Mouse (Mus musculus) MEL-GATA-1-ER (cell line): ENCODE measurements around the gene Cldn13.

Experiments
- DNase-seq: peaks from one replicate; pipeline ENCODE4 v3.0.0-alpha.2; 2012; ENCODE audit warnings: low read depth; ENCODE audit errors: extremely low read depth

The Cldn13 gene

DNA sequence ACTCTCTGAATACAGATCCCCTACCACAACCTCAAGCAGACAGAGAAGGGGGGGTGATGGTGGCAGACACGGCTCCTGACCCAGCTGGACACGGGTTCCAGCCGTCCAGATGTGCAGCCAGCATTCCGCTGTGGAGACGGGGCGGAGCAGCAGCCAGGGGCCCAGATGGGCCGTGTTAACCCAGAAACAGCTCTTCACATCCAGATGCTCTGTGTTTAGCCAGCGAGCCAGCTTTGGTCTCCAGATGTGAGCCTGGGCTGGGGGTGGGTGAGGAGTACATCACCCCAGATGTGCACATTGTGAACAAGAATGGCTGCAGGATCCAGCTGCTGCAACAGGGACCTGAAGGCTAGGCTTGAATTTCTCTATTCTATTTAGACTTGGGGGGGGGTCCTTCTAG, 20.0 kb downstream of the Cldn13 start:
- DNase-seq = no peak

DNA sequence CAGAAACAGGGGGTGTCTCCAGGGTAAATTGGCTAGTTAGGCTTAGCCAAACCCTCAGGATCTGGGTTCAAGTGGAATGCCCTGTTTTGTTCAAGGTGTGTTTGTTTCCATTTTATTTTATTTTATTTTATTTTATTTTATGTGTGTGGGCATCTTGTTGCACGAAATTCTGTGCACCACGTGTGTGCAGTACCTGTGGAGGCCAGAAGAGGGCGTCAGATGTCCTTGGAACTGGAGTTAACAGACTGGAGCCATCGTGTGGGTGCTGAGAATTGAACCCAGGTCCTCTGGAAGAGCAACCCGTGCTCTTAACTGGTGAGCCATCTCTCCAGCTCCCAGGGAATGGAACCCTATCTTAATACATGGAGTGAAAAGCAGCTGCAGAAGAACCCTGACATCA, 22.6 kb downstream of the Cldn13 start:
- no peak for DNase-seq

DNA sequence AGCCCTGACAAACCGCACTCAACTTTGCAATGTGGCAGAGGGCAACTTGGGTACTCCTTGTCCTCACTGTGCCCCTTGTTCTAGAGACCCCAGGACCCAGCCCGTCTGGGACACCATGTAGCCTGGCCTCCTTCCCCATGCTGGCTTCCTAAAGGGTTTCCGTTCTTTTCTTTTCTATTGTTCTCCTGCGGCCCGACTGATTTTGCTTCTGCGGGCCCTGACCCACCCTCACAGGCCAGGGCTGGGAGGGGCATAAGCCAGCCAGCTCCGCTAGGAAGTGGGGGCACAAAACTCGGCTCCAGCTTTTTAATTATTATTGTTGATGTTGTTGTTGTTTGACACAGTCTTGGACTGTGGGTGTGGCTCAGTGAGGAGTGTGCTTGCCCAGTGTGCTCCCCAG, 23.8 kb downstream of the Cldn13 start:
- no peak for DNase-seq

DNA sequence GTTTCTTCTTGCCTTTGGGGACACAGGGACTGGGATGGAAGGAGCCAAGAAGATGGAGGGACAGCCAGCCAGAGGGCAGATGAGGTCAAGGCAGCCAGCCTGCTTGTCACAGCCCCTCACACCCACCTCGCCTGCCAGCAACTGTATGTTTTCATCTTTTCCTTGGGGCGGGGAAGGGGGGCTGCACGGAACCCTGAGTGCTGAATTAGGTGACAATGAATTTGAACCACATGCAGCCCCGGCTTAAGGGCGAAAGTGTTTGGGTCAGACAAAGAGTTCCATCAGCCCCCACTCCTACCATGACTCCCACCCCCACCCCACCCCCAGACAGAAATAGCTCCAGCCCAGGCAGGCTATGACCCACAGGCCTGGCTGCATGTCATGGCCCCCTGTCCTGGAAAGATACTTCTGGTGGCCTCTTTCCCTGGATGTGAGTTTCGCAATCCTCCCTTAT, 24.7 kb downstream of the Cldn13 start:
- DNase-seq = no peak

DNA sequence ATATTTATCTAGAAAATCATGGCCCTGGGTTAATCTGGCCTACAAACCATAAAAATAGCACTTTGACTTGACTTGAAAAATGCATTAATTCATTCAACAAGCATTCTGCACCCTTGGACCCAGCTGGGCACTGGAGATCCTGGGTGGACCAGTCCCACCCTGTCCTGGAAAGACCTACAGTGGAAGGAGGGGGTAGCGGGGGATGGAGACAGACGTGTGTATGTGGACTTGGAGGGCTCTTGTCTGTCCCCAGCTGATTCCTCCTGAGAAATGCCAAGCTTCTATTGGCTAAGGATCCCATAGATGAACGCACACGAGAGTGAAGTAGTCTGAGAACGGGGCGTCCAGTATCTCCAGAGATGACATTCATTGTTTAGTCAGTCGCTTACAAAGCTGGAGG, 26.8 kb downstream of the Cldn13 start:
- DNase-seq = no peak

DNA sequence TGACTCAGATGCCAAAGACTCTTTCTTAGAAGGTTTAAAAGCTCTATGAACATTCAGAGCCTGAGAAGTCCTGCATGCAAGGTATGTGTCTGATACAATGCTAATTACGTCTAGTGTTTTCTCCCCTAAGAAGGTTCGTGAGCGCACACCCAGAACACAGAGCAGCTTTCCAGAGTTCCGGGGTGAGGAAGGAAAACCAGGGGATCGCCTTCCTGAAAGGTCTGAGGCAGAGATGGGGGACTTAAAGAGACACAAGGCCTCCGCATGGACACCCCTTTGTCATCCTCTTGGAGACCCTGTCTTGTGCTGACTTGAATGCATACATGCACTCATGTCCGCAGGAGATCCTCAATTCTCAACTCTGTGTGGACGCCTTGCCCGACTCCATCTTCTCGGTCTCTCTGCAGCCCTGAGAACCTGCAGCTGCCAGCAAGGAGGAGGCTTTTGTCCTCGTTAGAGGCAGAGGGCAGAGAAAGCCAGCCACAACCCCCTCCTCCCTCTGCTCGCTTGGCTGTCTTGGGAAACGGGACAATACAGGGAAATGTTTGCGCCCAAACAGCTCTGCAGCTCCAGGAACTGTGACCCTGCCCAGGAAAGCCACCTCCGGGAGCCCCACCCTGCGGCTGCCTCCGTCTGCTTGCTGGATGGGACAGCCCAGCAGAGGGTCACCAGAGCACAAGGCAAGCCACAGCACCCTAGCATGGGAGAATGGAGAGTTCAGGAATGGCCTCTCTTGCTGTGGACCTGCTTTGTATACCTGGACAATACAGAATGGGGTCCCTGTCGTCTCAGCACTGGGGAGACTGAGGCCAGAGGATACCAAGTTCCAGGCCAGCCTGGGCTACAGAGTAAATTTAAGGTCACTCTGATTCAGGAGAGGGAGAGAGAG, 27.6 kb downstream of the Cldn13 start:
- no peak for DNase-seq

DNA sequence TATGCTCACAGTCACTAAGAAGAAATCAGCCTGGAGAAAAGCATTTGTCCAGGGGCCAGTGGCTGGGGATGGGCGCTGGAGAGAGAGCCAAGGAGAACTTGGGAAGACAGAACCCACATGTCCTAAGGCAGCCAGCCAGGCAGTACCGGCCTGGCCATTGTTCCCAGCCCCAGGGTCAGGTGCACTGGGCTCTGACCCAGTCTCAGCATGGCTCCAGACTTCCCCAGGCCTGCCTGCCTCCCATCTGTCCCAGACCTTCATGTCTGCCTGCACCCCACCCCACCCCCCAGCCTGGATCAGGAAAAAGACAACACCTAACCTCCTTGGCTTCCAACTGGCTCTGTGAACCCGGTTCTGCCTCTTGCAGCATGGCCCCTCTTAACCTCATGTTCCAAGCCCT, 32.2 kb downstream of the Cldn13 start:
- DNase-seq = no peak

DNA sequence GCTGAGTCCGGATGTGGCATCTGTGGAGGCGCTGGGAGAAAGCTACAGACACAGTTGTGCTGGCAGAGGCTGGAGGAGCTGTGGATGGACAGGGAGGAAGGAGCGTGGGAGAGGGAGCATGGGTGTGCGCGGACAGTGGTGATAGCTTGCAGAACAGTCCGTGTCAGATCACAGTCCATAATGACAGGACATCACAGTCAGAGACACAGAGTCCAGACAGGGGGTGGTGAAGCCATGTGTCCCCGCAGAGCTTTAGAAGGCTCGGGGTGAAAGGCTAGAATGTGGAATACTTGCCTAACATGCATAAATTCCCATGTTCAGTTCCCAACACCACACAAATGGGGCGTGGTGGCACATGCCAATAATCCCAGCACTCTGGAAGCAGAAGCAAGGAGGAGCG, 38.5 kb downstream of the Cldn13 start:
- DNase-seq = no peak

DNA sequence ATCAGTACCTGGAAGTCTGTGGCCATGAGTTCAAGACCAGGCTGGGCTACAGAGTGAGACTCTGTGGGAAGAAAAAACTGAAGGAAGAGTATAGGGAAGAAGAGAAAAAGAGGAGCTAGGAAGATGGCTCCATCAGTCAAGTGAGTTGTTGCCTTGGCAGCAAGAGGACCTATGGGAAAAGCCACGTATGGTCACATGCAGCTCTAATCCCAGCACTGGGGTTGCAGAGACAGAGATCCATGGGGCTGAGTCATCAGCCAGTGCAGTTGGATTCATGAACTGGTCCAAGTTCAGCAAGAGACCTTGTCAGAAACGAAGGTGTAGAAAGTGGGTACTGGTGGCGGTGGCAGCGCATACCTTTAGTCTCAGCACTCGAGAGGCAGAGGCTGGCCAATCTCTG, 40.1 kb downstream of the Cldn13 start:
- DNase-seq = no peak

DNA sequence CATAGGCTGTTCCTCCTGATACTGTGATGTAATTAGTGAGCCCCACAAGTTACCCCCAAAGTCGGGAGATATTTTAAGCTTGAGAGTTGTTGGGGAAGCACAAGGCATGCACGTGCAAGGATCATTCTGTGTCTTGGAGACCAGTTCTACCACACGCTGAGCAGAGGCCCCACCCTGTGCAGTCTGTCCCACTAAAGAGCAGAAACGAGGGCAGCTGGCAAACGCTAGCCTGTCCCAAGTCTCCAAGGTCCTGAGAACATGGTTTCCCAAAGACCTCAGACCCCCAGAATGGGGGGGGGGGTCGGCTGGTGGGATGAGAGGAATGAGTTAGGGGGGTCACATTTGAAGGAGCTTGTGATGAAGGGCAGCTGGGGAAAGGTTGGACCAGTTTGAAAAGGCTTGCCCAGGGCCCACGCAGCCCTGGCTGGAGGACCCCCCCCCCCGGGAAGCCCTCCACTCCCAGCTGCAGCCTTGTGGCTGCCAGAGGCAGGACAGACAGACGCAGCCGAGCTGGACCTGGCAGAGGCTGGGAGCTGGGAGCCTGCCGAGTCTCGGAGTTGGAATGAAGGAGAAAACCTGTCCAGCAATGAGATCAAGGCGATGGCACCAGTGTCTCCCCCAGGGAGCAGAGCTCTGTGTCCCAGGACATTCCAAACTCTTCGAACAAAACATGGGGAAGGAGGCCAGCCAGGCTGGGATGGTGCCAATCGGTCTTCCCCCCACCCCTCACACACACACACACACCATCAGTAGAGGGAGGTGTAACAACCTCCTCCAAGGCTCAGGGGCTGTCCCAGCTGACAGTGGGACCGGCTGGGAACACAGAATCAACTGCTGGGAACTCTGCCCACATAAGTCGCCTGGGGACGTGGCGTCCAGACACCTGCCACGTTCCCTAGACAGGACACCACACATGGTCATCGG, 41.1 kb downstream of the Cldn13 start:
- no peak for DNase-seq

DNA sequence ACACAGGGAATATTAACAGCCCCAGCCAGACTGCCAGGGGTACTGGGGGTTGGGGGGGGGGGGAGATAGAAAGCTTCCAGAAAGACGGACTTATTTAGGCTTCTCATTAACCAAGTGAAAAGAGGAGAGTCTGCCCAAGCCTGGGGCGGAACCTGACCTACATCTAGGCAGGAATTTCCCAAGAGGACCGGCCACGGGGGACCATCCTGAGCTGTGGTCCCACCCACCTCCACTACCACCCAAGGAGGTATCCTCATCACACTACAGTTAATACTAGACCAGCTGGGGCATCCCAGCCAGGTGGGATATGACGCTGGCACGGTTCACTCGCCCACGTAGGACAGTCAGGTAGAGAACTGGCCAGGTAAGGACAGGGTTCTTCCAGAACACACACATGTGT, 42.3 kb downstream of the Cldn13 start:
- no peak for DNase-seq

DNA sequence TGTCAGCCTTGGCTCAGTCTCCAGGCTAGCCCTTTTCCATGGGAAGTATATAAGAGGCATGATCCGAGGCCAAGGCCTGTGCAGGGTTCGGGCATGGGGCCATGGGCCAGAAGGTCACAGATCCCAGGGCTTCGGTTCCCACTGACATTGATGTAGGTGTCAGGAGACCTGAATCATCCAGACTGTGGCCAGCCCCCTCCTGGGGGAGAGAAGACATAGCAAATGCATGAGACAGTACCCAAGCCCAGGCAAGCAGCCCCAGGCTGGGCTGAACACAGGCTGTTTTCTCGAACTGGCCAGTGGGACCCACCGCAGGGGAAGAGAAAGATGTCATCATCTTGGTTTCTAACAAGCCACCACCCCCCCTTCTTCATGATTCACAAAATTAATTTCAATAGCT, 42.7 kb downstream of the Cldn13 start:
- DNase-seq = no peak

DNA sequence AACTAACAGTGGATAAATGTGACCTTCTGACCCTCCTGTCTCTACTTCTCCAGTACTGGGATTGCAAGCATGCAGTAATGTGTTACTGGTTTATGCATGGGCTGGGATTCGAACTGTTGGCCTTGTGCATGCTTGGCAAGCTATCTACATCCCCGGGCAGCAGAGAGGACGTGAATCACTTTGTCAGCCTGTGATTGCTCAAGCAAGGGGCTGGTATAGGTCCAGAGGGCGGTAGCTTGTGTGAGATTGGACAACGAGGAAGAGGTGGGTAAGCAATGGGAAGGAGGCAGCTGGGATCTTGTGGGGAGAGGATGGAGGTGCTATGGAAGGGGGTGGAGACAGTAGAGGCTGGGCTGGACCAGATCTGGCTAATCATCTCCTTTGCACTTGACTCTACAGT, 46.8 kb downstream of the Cldn13 start:
- no peak for DNase-seq

DNA sequence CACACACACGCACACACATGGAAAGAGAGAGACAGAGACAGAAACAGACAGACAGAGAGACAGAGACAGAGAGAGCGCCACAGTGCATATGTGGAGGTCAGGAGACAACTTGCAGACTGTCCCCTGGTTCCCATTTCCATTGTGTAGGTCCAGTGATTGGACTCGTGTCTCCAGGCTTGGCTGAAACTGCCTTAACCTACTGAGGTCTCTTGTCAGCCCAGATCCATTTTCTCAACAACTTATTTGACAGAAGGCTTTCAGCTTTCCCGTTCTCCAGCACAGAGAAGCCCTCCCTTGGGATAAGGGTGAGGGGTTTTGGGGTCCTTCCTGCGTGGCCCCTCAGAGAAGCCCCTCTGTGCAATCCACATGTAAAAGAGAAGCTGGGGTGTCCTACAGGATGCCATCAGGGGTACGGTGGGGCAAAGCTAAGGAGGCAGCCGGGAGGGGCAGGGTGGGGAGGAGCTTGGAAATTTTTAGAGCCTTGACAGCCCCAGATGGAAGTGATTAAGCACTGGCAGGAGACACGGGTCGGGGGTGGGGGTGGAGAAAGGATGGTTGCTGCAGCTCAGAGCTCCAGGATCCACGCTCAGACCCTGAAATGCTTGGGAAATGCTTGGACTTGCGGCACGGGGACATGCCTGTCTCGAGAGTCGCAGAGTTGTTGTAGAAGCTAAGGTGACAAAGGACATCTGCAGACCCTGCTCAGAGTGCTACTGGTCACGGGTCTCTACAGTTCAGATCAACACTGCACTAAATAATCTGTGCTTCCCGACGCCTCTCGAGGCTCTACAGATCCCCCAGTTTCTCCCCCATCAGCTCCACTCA, 47.8 kb downstream of the Cldn13 start:
- no peak for DNase-seq

DNA sequence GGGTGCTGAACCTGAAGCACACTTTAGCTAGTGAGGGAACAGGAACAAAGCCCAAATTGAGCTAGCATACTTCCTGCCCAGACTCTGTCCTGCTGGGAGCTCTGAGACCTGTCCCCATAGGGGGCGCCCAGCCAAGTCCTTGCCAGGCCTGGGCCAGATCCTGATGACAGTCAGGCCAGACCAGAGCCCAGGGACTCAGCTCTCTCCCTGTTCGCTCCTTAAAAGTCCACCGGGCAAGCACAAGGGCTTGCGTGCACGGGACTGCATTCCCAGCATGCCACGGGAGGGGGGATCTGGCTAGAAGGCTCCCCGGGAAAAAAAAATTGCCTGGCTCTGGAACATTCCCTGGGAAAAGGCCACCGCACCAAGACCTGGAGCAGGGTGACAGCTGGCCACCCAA, 50.2 kb downstream of the Cldn13 start:
- no peak for DNase-seq
